Mouse (Mus musculus) MEL (cell line): ENCODE measurements around the gene Pcgf1. TPM values are rescaled to one million over a fixed set of nuclear protein-coding genes. Genes with fewer than 3 reads are reported as not detected.
A peak's percentile ranks its signal among the peaks of the same experiment; 100 is the strongest.

Source experiments
- DNase-seq: peaks from one replicate; pipeline ENCODE4 v3.0.0; 2011; ENCODE audit warnings: low read depth, low spot score
- H3K27ac ChIP-seq: 2 replicates; pipeline ENCODE4 v1.5.1; 2012; ENCODE audit warnings: low read depth, mild to moderate bottlenecking, control low read depth, low read length, moderate library complexity; ENCODE audit not compliant: control insufficient read depth
- H3K27me3 ChIP-seq, 2 experiments: fragments of 150-350 bp in 1 of 2; sonication (generic) in 1 of 2; 2 replicates each; pipeline ENCODE4 v1.6.1; 2012; ENCODE audit warnings: low read length in 2 of 2, mild to moderate bottlenecking in 2 of 2, improper control_type of control experiment in 1 of 2, moderate library complexity in 1 of 2; ENCODE audit not compliant: insufficient read depth in 2 of 2, control insufficient read depth in 1 of 2
- H3K36me3 ChIP-seq, 2 experiments: 2 replicates each; pipeline ENCODE4 v1.6.1; 2012 to 2014; ENCODE audit warnings: low read length in 2 of 2, improper control_type of control experiment in 1 of 2, inconsistent platforms in 1 of 2, mild to moderate bottlenecking in 1 of 2; ENCODE audit not compliant: insufficient read depth in 2 of 2, control insufficient read depth in 1 of 2
- H3K4me1 ChIP-seq, 2 experiments: fragments of 150-350 bp in 1 of 2; sonication (generic) in 1 of 2; 2 replicates each; pipeline ENCODE4 v1.6.1; 2012; ENCODE audit warnings: low read length in 2 of 2, improper control_type of control experiment in 1 of 2, mild to moderate bottlenecking in 1 of 2; ENCODE audit not compliant: insufficient read depth in 2 of 2, control insufficient read depth in 1 of 2
- H3K4me3 ChIP-seq, 2 experiments: fragments of 150-350 bp in 1 of 2; sonication (generic) in 1 of 2; 2 replicates each; pipeline ENCODE4 v1.5.1; 2012; ENCODE audit warnings: low read depth in 2 of 2, low read length in 2 of 2, mild to moderate bottlenecking in 2 of 2, moderate library complexity in 2 of 2, control low read depth in 1 of 2, improper control_type of control experiment in 1 of 2; ENCODE audit not compliant: control insufficient read depth in 1 of 2, insufficient read depth in 1 of 2
- H3K79me2 ChIP-seq: 2 replicates; pipeline ENCODE4 v1.6.1; 2012; ENCODE audit warnings: mild to moderate bottlenecking, low read length, moderate library complexity; ENCODE audit not compliant: control insufficient read depth, poor library complexity, insufficient read depth
- H3K9ac ChIP-seq: 2 replicates; pipeline ENCODE4 v1.6.1; 2012; ENCODE audit warnings: low read depth, mild to moderate bottlenecking, control low read depth, low read length, moderate library complexity; ENCODE audit not compliant: control insufficient read depth, poor library complexity, severe bottlenecking
- H3K9me3 ChIP-seq: fragments of 150-350 bp; sonication (generic); replicated peaks from 2 replicates; pipeline ENCODE4 v1.6.1; 2012; ENCODE audit warnings: mild to moderate bottlenecking, low read length, improper control_type of control experiment, moderate library complexity; ENCODE audit not compliant: insufficient read depth
- CHD1 ChIP-seq: IDR thresholded peaks from 2 replicates; pipeline ENCODE4 v1.6.1; 2012; ENCODE audit warnings: low read depth, mild to moderate bottlenecking, inconsistent platforms, low read length, improper control_type of control experiment
- CTCF ChIP-seq, 3 experiments: IDR thresholded peaks in 2 of 3; conservative IDR thresholded peaks in 1 of 3; 2 replicates each; pipeline ENCODE4 v1.5.1; 2011 to 2012; ENCODE audit warnings: low read length in 3 of 3, low read depth in 2 of 3, mild to moderate bottlenecking in 2 of 3, improper control_type of control experiment in 1 of 3, inconsistent platforms in 1 of 3, mixed read lengths in 1 of 3, moderate library complexity in 1 of 3; ENCODE audit not compliant: control insufficient read depth in 1 of 3, insufficient read depth in 1 of 3, poor library complexity in 1 of 3, severe bottlenecking in 1 of 3
- ETS1 ChIP-seq: IDR thresholded peaks from 2 replicates; pipeline ENCODE4 v1.6.1; 2012; ENCODE audit warnings: low read depth, mild to moderate bottlenecking, inconsistent platforms, low read length, improper control_type of control experiment, moderate library complexity
- GATA1 ChIP-seq: IDR thresholded peaks from 2 replicates; pipeline ENCODE4 v1.6.1; 2011; ENCODE audit warnings: low read depth, low read length, improper control_type of control experiment
- HCFC1 ChIP-seq: IDR thresholded peaks from 2 replicates; pipeline ENCODE4 v1.6.1; 2012; ENCODE audit warnings: low read depth, mild to moderate bottlenecking, inconsistent platforms, low read length, improper control_type of control experiment, moderate library complexity
- MAX ChIP-seq: IDR thresholded peaks from 2 replicates; pipeline ENCODE4 v1.6.1; 2011; ENCODE audit warnings: low read length, improper control_type of control experiment
- MXI1 ChIP-seq: IDR thresholded peaks from 2 replicates; pipeline ENCODE4 v1.6.1; 2011; ENCODE audit warnings: mild to moderate bottlenecking, low read depth, low read length, improper control_type of control experiment
- MYC ChIP-seq: IDR thresholded peaks from 2 replicates; pipeline ENCODE4 v1.6.1; 2011; ENCODE audit warnings: low read depth, mild to moderate bottlenecking, low read length, improper control_type of control experiment, moderate library complexity
- NELFE ChIP-seq: IDR thresholded peaks from 2 replicates; pipeline ENCODE4 v1.6.1; 2011; ENCODE audit warnings: low read depth, low read length, improper control_type of control experiment
- POLR2A ChIP-seq, 2 experiments: IDR thresholded peaks; 2 replicates each; pipeline ENCODE4 v1.6.1; 2011 to 2012; ENCODE audit warnings: low read length in 2 of 2, mild to moderate bottlenecking in 2 of 2, control low read depth in 1 of 2, improper control_type of control experiment in 1 of 2, low read depth in 1 of 2, moderate library complexity in 1 of 2; ENCODE audit not compliant: control insufficient read depth in 1 of 2, insufficient read depth in 1 of 2, poor library complexity in 1 of 2
- POLR2AphosphoS2 ChIP-seq: IDR thresholded peaks from 2 replicates; pipeline ENCODE4 v1.6.1; 2011; ENCODE audit warnings: low read length, improper control_type of control experiment
- RAD21 ChIP-seq: IDR thresholded peaks from 2 replicates; pipeline ENCODE4 v1.6.1; 2011; ENCODE audit warnings: mild to moderate bottlenecking, low read depth, low read length, improper control_type of control experiment
- SMC3 ChIP-seq: IDR thresholded peaks from 2 replicates; pipeline ENCODE4 v1.6.1; 2011; ENCODE audit warnings: low read depth, low read length, improper control_type of control experiment
- TCF12 ChIP-seq: IDR thresholded peaks from 2 replicates; pipeline ENCODE4 v1.6.1; 2014; ENCODE audit warnings: low read depth, mild to moderate bottlenecking, inconsistent platforms, low read length, improper control_type of control experiment, moderate library complexity
- UBTF ChIP-seq: IDR thresholded peaks from 2 replicates; pipeline ENCODE4 v1.6.1; 2012; ENCODE audit warnings: low read depth, mild to moderate bottlenecking, inconsistent platforms, low read length, improper control_type of control experiment, moderate library complexity, borderline replicate concordance; ENCODE audit not compliant: insufficient read depth
- USF1 ChIP-seq: IDR thresholded peaks from 2 replicates; pipeline ENCODE4 v1.6.1; 2014; ENCODE audit warnings: low read depth, mild to moderate bottlenecking, inconsistent platforms, low read length, improper control_type of control experiment, moderate library complexity
- USF2 ChIP-seq, 2 experiments: IDR thresholded peaks; 2 replicates each; pipeline ENCODE4 v1.6.1; 2011 to 2012; ENCODE audit warnings: improper control_type of control experiment in 2 of 2, low read length in 2 of 2, borderline replicate concordance in 1 of 2, inconsistent platforms in 1 of 2, low read depth in 1 of 2, mild to moderate bottlenecking in 1 of 2; ENCODE audit not compliant: insufficient read depth in 1 of 2
- ZC3H11A ChIP-seq: IDR thresholded peaks from 2 replicates; pipeline ENCODE4 v1.6.1; 2012; ENCODE audit warnings: low read depth, mild to moderate bottlenecking, inconsistent platforms, low read length, improper control_type of control experiment
- ZKSCAN1 ChIP-seq: IDR thresholded peaks from 2 replicates; pipeline ENCODE4 v1.6.1; 2012; ENCODE audit warnings: low read depth, mild to moderate bottlenecking, inconsistent platforms, low read length, improper control_type of control experiment, moderate library complexity
- ZMIZ1 ChIP-seq: IDR thresholded peaks from 2 replicates; pipeline ENCODE4 v1.6.1; 2012; ENCODE audit warnings: low read depth, mild to moderate bottlenecking, inconsistent platforms, low read length, improper control_type of control experiment, moderate library complexity
- polyA plus RNA-seq, 2 experiments: library from polyadenylated mRNA; stranded (reverse) in 1 of 2; unstranded in 1 of 2; fragments of >175 nt in 1 of 2; fragments of >200 nt in 1 of 2; gene quantifications; 2 replicates each; pipeline versions ENCODE4 v1.2.1 to v1.2.4; 2012; ENCODE audit warnings: low replicate concordance in 2 of 2, low read depth in 1 of 2; ENCODE audit not compliant: insufficient read length in 2 of 2, insufficient read depth in 1 of 2, missing spikeins in 1 of 2
- total RNA-seq: library from RNA; depleted of rRNA; stranded (reverse); fragments of 300-350 nt; gene quantifications from 2 replicates; pipeline ENCODE4 v1.2.3, GENCODE M21; 2012

Gene Pcgf1
- total and polyA plus RNA-seq, 3 experiments = 18.2 to 25.2 TPM; not detected in 1

- peak; percentile 68 for TF ChIP-seq ZC3H11A
- TF ChIP-seq ETS1 = peak; percentile 58; the same call in 1 of the 2 replicates
Measured at GRCm38 (mm10) chr6:83101316-83101687, 23.6 kb downstream of the Pcgf1 start, which contains the start of the genes Ccdc142 and Gm42688 (continued).

- Histone ChIP-seq H3K79me2 (peaks cover 12% of the 10 kb centered on the region), H3K4me3 (peak overlapping the region; percentile 66), H3K27me3 (no peaks in the 10 kb centered on the region), H3K9me3 (no peaks in the 10 kb centered on the region), H3K27ac (peak overlapping the region; percentile 63), H3K4me1 (peaks cover 0 to 7% of the 10 kb centered on the region in 2 experiments; a peak in 3 of 4 replicates), H3K36me3 (peaks cover 1 to 8% of the 10 kb centered on the region in 2 experiments; a peak in 3 of 4 replicates), H3K9ac (peak overlapping the region; percentile 76)
- peak; percentile 77 for DNase-seq
- TF ChIP-seq MXI1 (0 out of 2 replicates have a peak, but pooled peaks have one; percentile 3), UBTF (peak; percentile 23; the same call in 1 of the 2 replicates), SMC3 (0 out of 2 replicates have a peak, but pooled peaks have one; percentile 15), MAX (no peak), HCFC1 (0 out of 2 replicates have a peak, but pooled peaks have one; percentile 25), CTCF (IDR thresholded peaks at IDR 0.05 in 2 of 3, conservative IDR thresholded peaks at IDR 0.05 in 1 of 3; ENCODE audit: control insufficient read depth in 1 of 3, insufficient read depth in 1 of 3, low read depth in 2 of 3, low read length in 3 of 3, poor library complexity in 1 of 3, severe bottlenecking in 1 of 3) (peak in 2 of 3 experiments; percentile 26 to 49; a peak in 5 of 6 replicates), CHD1 (no peak), NELFE (no peak), ZKSCAN1 (no peak), POLR2A (IDR thresholded peaks at IDR 0.05; ENCODE audit: control insufficient read depth in 1 of 2, insufficient read depth in 1 of 2, low read depth in 1 of 2, low read length in 2 of 2, poor library complexity in 1 of 2) (peak in 1 of 2 experiments; percentile 19; a peak in 2 of 4 replicates)
Measured at GRCm38 (mm10) chr6:83101688-83102556, 24.3 kb downstream of the Pcgf1 start.

GRCm38 (mm10) chr6:83103130-83103650 is 25.5 kb downstream of the Pcgf1 start:
- Histone ChIP-seq H3K9me3 (no peaks in the 10 kb centered on the region), H3K27me3 (no peaks in the 10 kb centered on the region), H3K36me3 (peaks cover 1 to 8% of the 10 kb centered on the region in 2 experiments; a peak in 3 of 4 replicates), H3K79me2 (peaks cover 12% of the 10 kb centered on the region), H3K9ac (peak overlapping the region; percentile 76; the same call in 1 of the 2 replicates), H3K4me1 (peaks cover 0 to 7% of the 10 kb centered on the region in 2 experiments; a peak in 3 of 4 replicates), H3K27ac (no peak overlapping the region), H3K4me3 (no peak overlapping the region)
- TF ChIP-seq TCF12 (no peak), ETS1 (no peak), USF1 (no peak), CTCF (IDR thresholded peaks at IDR 0.05 in 2 of 3, conservative IDR thresholded peaks at IDR 0.05 in 1 of 3; ENCODE audit: control insufficient read depth in 1 of 3, insufficient read depth in 1 of 3, low read depth in 2 of 3, low read length in 3 of 3, poor library complexity in 1 of 3, severe bottlenecking in 1 of 3) (no peak), ZMIZ1 (no peak), USF2 (IDR thresholded peaks at IDR 0.05; ENCODE audit: borderline replicate concordance in 1 of 2, insufficient read depth in 1 of 2, low read depth in 1 of 2, low read length in 2 of 2) (no peak), GATA1 (no peak), UBTF (no peak), ZC3H11A (no peak), SMC3 (no peak), RAD21 (no peak), MYC (no peak), MXI1 (no peak), POLR2AphosphoS2 (no peak)
- no peak for DNase-seq
